Mouse (Mus musculus) heart, adult 2 months (tissue): ENCODE measurements around the gene Abhd2.

ENCODE experiments used
- CTCF ChIP-seq: fragments of 200-600 bp; IDR thresholded peaks from 2 replicates; pipeline ENCODE4 v1.8.1; 2022; ENCODE audit warnings: antibody characterized with exemption, mild to moderate bottlenecking, moderate library complexity
- EP300 ChIP-seq: fragments of 200-500 bp; IDR thresholded peaks from 2 replicates; pipeline ENCODE4 v1.6.1; 2011; ENCODE audit warnings: low read depth, low read length, control low read depth; ENCODE audit not compliant: insufficient read depth
- POLR2A ChIP-seq: fragments of 200-500 bp; IDR thresholded peaks from 2 replicates; pipeline ENCODE4 v1.6.1; 2011; ENCODE audit warnings: mild to moderate bottlenecking, low read depth, low read length, control low read depth; ENCODE audit not compliant: insufficient read depth

DNA sequence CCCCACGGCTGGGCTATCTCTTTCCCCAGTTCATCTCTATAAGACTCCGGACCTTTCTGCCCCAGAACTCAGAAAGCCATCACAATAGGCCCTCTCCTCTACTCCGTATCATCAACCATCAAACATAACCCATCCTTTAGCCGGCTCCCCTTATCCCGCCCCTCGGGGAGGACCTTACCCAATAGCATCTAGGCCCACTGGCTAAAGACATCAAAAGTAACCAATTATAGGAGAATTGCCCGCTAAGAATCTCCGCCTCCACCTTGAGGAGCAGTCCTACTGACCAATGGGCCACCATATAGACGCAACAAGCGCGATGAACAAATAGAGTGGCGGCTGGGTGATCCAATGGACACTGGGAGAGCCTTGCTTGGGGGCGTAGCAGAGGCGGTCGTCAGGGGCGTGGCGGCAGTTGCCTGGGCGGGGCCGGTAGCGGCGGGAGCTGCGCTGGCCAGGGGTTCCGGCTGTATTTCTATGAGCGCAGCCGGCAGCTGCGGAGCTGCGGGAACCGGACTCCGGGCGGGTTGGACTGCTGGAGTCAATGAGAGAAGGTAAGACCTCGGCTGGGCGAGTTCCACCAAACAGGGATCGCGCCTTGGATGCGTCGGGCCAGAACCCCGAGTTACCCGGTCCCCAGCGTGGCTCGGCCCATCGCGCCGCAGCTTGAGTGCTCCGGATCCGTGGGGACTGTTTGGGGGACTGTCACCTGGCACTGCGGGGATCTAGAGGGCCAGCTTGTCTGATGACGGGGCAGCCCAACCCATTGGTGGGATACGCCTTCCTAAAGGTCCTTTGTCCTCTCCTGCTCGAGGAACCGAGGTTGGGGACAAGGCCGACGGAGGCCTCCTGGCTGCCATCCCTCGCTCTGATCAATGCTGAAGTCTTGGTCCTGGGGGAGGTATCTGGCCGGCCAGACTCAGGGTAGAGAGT lies at the start of gene Abhd2:
- peak; percentile 79 for TF ChIP-seq POLR2A
- TF ChIP-seq CTCF, result no peak
- 0 out of 2 replicates have a peak, but pooled peaks have one; percentile 15 for TF ChIP-seq EP300
